Mouse (Mus musculus): Measurements from ENCODE around the gene Hist1h2ap. TPM values are rescaled to one million over a fixed set of nuclear protein-coding genes. Genes with fewer than 3 reads are reported as not detected.
"Not testable (repeated sequence)": the region's sequence is repeated elsewhere in the genome, so short reads cannot be mapped to it uniquely, and the experiment has no call there.

Gene Hist1h2ap
- polyA plus RNA-seq, 1 experiment from 2014 or later, result 6,086 TPM

DNA sequence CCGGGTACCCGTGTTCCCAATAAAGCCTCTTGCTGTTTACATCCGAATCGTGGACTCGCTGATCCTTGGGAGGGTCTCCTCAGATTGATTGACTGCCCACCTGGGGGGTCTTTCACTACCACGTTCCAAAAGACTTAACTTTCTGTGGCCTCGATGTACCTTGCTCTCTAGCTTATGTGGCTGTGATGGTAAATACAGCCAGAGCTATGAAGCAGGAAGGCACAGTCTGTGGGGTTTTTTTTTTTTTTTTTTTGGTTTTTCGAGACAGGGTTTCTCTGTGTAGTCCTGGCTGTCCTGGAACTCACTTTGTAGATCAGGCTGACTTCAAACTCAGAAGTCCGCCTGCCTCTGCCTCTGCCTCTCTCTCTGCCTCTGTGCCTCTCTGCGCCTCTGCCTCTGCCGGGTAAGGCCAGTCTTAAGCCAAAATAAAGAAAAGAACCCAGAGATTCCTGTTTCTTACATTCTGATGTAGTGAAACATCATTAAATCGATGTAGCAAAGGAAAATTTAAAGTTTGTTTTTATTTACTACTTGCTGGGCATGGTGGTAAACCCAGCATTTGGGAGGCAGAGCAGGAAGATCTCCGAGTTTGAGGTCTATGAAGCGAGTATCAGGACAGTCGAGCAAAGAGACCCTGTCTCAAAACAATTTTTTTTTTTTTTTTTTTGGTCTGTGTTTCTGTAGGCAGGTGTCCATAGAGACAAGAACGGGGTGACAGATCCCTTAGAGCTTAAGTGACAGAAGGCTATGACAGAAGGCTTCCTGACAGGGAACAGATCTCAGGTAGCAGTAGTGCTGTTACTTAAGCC, 13.0 kb downstream of the Hist1h2ap start:
- DNase-seq (ENCODE audit: low spot score), result not testable (repeated sequence)
- 68% methylated on average over 7 of the region's 16 CpGs for WGBS

DNA sequence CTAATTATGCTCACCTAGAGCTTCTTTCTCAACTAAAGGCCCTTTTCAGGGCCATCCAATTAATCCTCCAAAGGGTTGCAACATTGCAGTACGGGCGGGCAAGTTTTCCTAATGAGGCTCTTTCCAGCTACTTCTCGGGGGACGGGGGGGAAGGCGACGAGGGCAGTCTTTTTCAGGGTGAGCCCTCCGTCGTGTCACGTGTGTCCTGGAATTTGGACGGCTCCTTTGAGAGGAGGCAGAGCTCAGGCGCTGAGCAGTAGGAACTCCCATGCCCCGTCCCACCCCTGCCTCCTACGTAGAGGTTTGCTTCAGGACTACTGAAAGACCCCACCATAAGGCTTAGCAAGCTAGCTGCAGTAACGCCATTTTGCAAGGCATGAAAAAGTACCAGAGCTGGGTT, 21.2 kb downstream of the Hist1h2ap start:
- not testable (repeated sequence) for H3K4me1 ChIP-seq (replicated peaks; ENCODE audit: control insufficient read depth, insufficient read depth, low read length); H3K27ac ChIP-seq (ENCODE audit: low read depth, low read length); DNase-seq (ENCODE audit: low spot score); H3K4me3 ChIP-seq (ENCODE audit: low read depth, low read length); H3K27me3 ChIP-seq (ENCODE audit: control insufficient read depth, insufficient read depth, low read length); H3K9me3 ChIP-seq (ENCODE audit: control insufficient read depth, low read length); H3K36me3 ChIP-seq (ENCODE audit: control insufficient read depth, insufficient read depth, low read length); H3K9ac ChIP-seq (ENCODE audit: low read length)
- H3K4me2 ChIP-seq (ENCODE audit: low read depth, low read length, severe bottlenecking), result 0 out of 2 replicates have a peak overlapping the region, but pooled peaks have one; percentile 15
- peak; percentile 69 for ATAC-seq (replicated peaks; ENCODE audit: low FRiP score)
- WGBS, result 0% methylated on average over 12 of the region's 14 CpGs

More for the DNA sequence above, 13.0 kb downstream of the Hist1h2ap start:
- not testable (repeated sequence) for H3K27ac ChIP-seq (ENCODE audit: low read depth, low read length); H3K36me3 ChIP-seq (ENCODE audit: control insufficient read depth, insufficient read depth, low read length); H3K4me3 ChIP-seq (ENCODE audit: low read depth, low read length); ATAC-seq (replicated peaks; ENCODE audit: low FRiP score); H3K4me2 ChIP-seq (ENCODE audit: low read depth, low read length, severe bottlenecking); H3K27me3 ChIP-seq (ENCODE audit: control insufficient read depth, insufficient read depth, low read length); H3K9ac ChIP-seq (ENCODE audit: low read length); H3K9me3 ChIP-seq (ENCODE audit: control insufficient read depth, low read length); H3K4me1 ChIP-seq (replicated peaks; ENCODE audit: control insufficient read depth, insufficient read depth, low read length)

DNA sequence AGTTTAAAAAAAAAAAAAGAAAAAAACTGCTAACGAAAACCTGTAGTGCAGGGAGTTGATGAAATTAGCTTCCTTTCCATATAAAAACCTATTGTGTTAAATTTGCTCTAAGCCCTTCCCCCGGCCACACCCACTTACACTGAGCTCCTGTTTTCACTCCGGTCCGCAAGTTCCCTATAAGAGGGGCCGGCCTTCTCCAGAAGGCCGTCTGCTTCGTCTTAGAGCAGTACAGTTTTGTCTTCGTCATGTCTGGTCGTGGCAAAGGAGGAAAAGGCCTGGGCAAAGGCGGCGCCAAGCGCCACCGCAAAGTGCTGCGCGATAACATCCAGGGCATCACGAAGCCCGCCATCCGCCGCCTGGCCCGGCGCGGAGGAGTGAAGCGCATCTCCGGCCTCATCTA, 21.8 kb downstream of the Hist1h2ap start, which contains the start of gene Hist1h4m:
TSS of gene Hist1h4m (plus strand) at position 208 of the 400 bp plus-strand sequence.
- H3K4me1 ChIP-seq (replicated peaks; ENCODE audit: control insufficient read depth, insufficient read depth, low read length); DNase-seq (ENCODE audit: low spot score); H3K36me3 ChIP-seq (ENCODE audit: control insufficient read depth, insufficient read depth, low read length); H3K27me3 ChIP-seq (ENCODE audit: control insufficient read depth, insufficient read depth, low read length); H3K9me3 ChIP-seq (ENCODE audit: control insufficient read depth, low read length); H3K4me3 ChIP-seq (ENCODE audit: low read depth, low read length); H3K27ac ChIP-seq (ENCODE audit: low read depth, low read length); H3K9ac ChIP-seq (ENCODE audit: low read length): not testable (repeated sequence)
- no CpG with 5 or more reads among the region's 24 CpGs for WGBS
- ATAC-seq (replicated peaks; ENCODE audit: low FRiP score), result peak; percentile 62
- 0 out of 2 replicates have a peak within 1 kb of the TSS, but pooled peaks have one; percentile 15 for H3K4me2 ChIP-seq (ENCODE audit: low read depth, low read length, severe bottlenecking)

DNA sequence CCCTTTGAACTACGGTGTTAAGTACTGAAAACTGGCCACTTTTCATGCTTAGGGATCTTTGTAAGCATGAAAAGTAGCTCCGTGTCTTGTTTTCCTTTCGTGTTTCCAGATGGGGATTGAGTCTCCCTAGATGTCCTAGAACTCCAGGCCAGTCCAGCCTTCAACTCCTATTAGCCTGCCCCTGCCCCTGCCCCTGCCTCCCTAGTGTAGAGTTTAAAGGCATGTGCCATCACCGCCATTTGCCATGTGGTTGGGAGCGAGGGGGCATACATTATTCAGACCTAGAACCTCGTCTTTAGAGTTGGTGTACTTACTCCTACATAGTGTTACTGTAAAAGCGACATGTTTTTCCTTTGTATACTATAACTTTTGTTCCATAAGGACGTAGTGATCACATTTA, 22.2 kb downstream of the Hist1h2ap start:
- H3K27me3 ChIP-seq (ENCODE audit: control insufficient read depth, insufficient read depth, low read length); H3K9ac ChIP-seq (ENCODE audit: low read length); H3K4me3 ChIP-seq (ENCODE audit: low read depth, low read length); DNase-seq (ENCODE audit: low spot score); H3K9me3 ChIP-seq (ENCODE audit: control insufficient read depth, low read length); H3K36me3 ChIP-seq (ENCODE audit: control insufficient read depth, insufficient read depth, low read length); H3K4me1 ChIP-seq (replicated peaks; ENCODE audit: control insufficient read depth, insufficient read depth, low read length); H3K27ac ChIP-seq (ENCODE audit: low read depth, low read length); H3K4me2 ChIP-seq (ENCODE audit: low read depth, low read length, severe bottlenecking): not testable (repeated sequence)
- ATAC-seq (replicated peaks; ENCODE audit: low FRiP score), result peak; percentile 49
- no CpG with 5 or more reads among the region's 8 CpGs for WGBS

DNA sequence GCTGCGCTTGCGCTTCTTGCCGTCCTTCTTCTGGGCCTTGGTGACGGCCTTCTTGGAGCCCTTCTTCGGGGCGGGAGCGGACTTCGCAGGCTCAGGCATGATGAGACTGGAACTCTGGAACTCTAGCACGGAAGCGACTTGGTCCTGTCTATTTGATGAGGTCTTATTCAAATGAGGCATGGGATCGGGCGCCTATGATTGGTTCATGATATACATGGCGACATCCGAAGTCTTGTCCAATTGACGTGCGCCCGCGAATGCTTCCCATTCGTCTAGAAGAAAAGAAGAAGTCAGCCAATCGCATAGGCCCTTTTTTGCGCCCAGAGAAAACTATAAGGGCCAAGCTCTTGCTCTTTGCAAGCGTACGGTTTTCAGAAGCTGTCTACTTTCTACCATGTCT, 23.2 kb downstream of the Hist1h2ap start, which contains the start of the genes Hist1h2bq and Hist1h2ao:
TSS of gene Hist1h2bq (minus strand) at position 125 of the 400 bp plus-strand sequence.
TSS of gene Hist1h2ao (plus strand) at position 393 of the 400 bp plus-strand sequence.
- H3K36me3 ChIP-seq (ENCODE audit: control insufficient read depth, insufficient read depth, low read length); DNase-seq (ENCODE audit: low spot score); H3K27me3 ChIP-seq (ENCODE audit: control insufficient read depth, insufficient read depth, low read length); H3K9me3 ChIP-seq (ENCODE audit: control insufficient read depth, low read length); H3K4me3 ChIP-seq (ENCODE audit: low read depth, low read length); H3K9ac ChIP-seq (ENCODE audit: low read length); H3K4me2 ChIP-seq (ENCODE audit: low read depth, low read length, severe bottlenecking); H3K4me1 ChIP-seq (replicated peaks; ENCODE audit: control insufficient read depth, insufficient read depth, low read length); H3K27ac ChIP-seq (ENCODE audit: low read depth, low read length): not testable (repeated sequence)
- ATAC-seq (replicated peaks; ENCODE audit: low FRiP score), result peak; percentile 97
- no CpG with 5 or more reads among the region's 23 CpGs for WGBS

DNA sequence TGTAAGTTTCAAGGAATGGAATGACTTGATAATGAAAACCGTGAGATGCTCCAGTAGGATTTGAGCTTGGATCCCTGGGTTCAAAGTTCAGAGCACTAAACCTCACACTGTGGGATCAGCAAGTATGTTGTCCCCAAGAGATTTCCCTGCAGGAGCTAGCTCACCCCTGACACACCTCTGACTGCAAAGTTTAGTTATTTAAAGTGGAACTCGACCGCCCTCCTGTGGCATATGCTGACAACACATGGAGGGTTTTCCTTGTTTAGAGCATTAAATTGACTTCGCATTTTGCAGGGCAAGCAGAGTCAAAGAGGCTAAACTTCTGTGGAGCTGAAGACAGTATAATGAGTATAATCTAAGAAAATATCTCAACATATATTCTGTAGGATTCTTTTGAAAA, 30.2 kb downstream of the Hist1h2ap start:
- not testable (repeated sequence) for H3K4me3 ChIP-seq (ENCODE audit: low read depth, low read length); H3K9me3 ChIP-seq (ENCODE audit: control insufficient read depth, low read length); H3K4me2 ChIP-seq (ENCODE audit: low read depth, low read length, severe bottlenecking); H3K27ac ChIP-seq (ENCODE audit: low read depth, low read length); DNase-seq (ENCODE audit: low spot score); H3K9ac ChIP-seq (ENCODE audit: low read length); H3K36me3 ChIP-seq (ENCODE audit: control insufficient read depth, insufficient read depth, low read length); H3K27me3 ChIP-seq (ENCODE audit: control insufficient read depth, insufficient read depth, low read length); H3K4me1 ChIP-seq (replicated peaks; ENCODE audit: control insufficient read depth, insufficient read depth, low read length)
- no CpG with 5 or more reads among the region's 4 CpGs for WGBS
- peak; percentile 72 for ATAC-seq (replicated peaks; ENCODE audit: low FRiP score)

DNA sequence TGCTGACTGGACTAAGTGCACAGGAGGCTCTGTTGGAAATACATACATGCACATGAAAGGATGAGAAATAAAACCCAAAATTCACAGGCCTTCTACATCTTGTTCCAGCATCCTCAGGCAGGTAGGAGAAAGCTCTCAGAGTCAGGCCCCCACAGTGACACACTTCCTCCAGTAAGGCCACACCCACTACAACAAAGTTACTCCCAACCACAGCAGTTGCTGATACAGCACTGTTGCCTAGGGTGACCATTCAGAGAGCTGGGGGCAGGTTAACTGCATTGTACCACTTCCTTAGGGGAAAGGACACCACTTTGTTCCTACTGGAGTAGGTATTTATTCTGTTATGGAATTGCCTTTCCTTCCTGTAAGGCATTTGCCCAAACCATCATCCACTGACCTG, 36.1 kb downstream of the Hist1h2ap start:
- not testable (repeated sequence) for H3K9me3 ChIP-seq (ENCODE audit: control insufficient read depth, low read length); H3K27me3 ChIP-seq (ENCODE audit: control insufficient read depth, insufficient read depth, low read length); H3K4me2 ChIP-seq (ENCODE audit: low read depth, low read length, severe bottlenecking); H3K4me3 ChIP-seq (ENCODE audit: low read depth, low read length); H3K27ac ChIP-seq (ENCODE audit: low read depth, low read length); DNase-seq (ENCODE audit: low spot score); H3K4me1 ChIP-seq (replicated peaks; ENCODE audit: control insufficient read depth, insufficient read depth, low read length); H3K36me3 ChIP-seq (ENCODE audit: control insufficient read depth, insufficient read depth, low read length); ATAC-seq (replicated peaks; ENCODE audit: low FRiP score); H3K9ac ChIP-seq (ENCODE audit: low read length)

DNA sequence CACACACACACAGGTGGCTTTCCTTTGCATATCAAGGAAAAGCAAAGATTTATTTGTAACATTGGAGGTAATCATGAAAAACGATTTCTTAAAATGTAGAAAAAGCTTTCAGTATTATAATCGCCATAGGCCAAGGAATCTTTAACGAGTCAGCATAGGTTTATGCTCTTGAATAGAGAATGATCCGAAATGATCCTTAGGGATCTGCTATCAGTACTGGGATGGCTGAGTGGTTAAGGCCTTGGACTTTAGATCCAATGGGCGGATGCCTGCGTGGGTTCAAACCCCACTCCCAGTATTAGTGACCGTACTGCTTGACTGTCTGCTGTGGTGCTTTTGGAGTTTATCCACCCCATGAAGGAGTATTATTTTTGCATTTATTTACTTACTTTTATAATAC, 37.7 kb downstream of the Hist1h2ap start:
- Histone ChIP-seq H3K36me3 (ENCODE audit: control insufficient read depth, insufficient read depth, low read length) (no peaks in the 10 kb centered on the region), H3K9me3 (ENCODE audit: control insufficient read depth, low read length) (no peaks in the 10 kb centered on the region), H3K4me1 (replicated peaks; ENCODE audit: control insufficient read depth, insufficient read depth, low read length) (0 out of 2 replicates have a peak, but pooled peaks cover 2% of the 10 kb centered on the region), H3K27ac (ENCODE audit: low read depth, low read length) (no peak overlapping the region), H3K9ac (ENCODE audit: low read length) (no peak overlapping the region), H3K4me3 (ENCODE audit: low read depth, low read length) (no peak overlapping the region), H3K27me3 (ENCODE audit: control insufficient read depth, insufficient read depth, low read length) (no peaks in the 10 kb centered on the region), H3K4me2 (ENCODE audit: low read depth, low read length, severe bottlenecking) (no peak overlapping the region)
- ATAC-seq (replicated peaks; ENCODE audit: low FRiP score) (no peak), DNase-seq (ENCODE audit: low spot score) (peak; percentile 30)
- WGBS, result 91% methylated on average over 7 of the region's 7 CpGs
